Mouse (Mus musculus) layer of hippocampus, adult 6 months (tissue): Measurements from ENCODE around the gene Slc35f4. TPM values are rescaled to one million over a fixed set of nuclear protein-coding genes. Genes with fewer than 3 reads are reported as not detected.

ENCODE experiments used
- long read RNA-seq, 2 experiments: library from polyadenylated mRNA; unstranded; transcript quantifications; one replicate each; pipeline ENCODE4 v2.0.0; 2019 to 2020
- microRNA-seq: library from miRNA; unstranded; fragments of <30 nt; microRNA quantifications from one replicate; pipeline ENCODE4 v1.2.0, GENCODE M21; 2020
- polyA plus RNA-seq: library from polyadenylated mRNA; unstranded; fragments of <200 nt; fragmentation: Nextera tagmentation; gene quantifications from 2 replicates; pipeline ENCODE4 v1.2.3, GENCODE M21; 2021

Gene Slc35f4
- 13.1 and 14.5 TPM in 2 replicates for polyA plus RNA-seq
- long read RNA-seq, experiment 1, partial matches to known transcripts: 6 of 9 reads
- long read RNA-seq, experiment 1, other reads (novel, unspliced or antisense): 3 of 9 reads
- long read RNA-seq, experiment 2, partial matches to known transcripts: 5 of 10 reads
- long read RNA-seq, experiment 2, other reads (novel, unspliced or antisense): 5 of 10 reads

DNA sequence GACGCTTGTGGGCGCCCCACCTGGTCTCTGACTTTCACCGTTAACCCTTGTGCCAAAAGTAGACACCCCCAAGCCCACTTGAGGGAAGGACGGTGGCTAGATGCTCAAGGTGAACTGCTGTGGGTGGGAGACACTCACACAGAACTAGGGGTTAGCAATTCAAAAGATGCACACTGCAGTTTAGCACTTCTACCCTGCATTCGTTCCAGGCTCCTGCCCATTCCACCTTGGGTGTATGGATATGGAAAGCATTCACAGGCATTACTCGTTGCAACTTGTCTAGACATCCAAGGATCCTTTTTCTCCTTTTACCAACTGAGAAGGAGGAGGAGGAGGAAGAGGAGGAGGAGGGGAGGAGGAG lies at the start of gene Slc35f4:
Slc35f4 (minus strand) TSS at position 116 of the 361 bp plus-strand sequence.

Small RNAs within 50 kb of the gene (microRNA-seq; reads per million reads assigned to microRNA genes)
- not detected for gene Gm22949
